Mouse (Mus musculus) NIH3T3 (cell line): Measurements from ENCODE around the gene Zc3h12d.

ENCODE experiments used
- DNase-seq: peaks from one replicate; pipeline ENCODE4 v3.0.0-alpha.2; 2012; ENCODE audit warnings: low read depth

Gene Zc3h12d

GRCm38 (mm10) chr10:7839551-7840352 is 7.5 kb downstream of the Zc3h12d start:
- no peak for DNase-seq

- DNase-seq: no peak
Measured at GRCm38 (mm10) chr10:7840353-7840733, 8.1 kb downstream of the Zc3h12d start.

GRCm38 (mm10) chr10:7840785-7841184 is 8.5 kb downstream of the Zc3h12d start:
- DNase-seq: no peak

- peak; percentile 75 for DNase-seq
Measured at GRCm38 (mm10) chr10:7841571-7842080, 9.4 kb downstream of the Zc3h12d start.

GRCm38 (mm10) chr10:7843181-7843580 is 10.9 kb downstream of the Zc3h12d start:
- DNase-seq: no peak

- no peak for DNase-seq
Measured at GRCm38 (mm10) chr10:7844161-7844560, 11.9 kb downstream of the Zc3h12d start.

GRCm38 (mm10) chr10:7845136-7845535 is 12.9 kb downstream of the Zc3h12d start:
- no peak for DNase-seq

GRCm38 (mm10) chr10:7845991-7846390 is 13.7 kb downstream of the Zc3h12d start:
- DNase-seq: no peak

- no peak for DNase-seq
Measured at GRCm38 (mm10) chr10:7847166-7847605, 14.9 kb downstream of the Zc3h12d start.

- no peak for DNase-seq
Measured at GRCm38 (mm10) chr10:7851891-7852290, 19.6 kb downstream of the Zc3h12d start.

- no peak for DNase-seq
Measured at GRCm38 (mm10) chr10:7860494-7860893, 28.2 kb downstream of the Zc3h12d start.

- peak; percentile 66 for DNase-seq
Measured at GRCm38 (mm10) chr10:7861259-7861936, 29.1 kb downstream of the Zc3h12d start.

GRCm38 (mm10) chr10:7861937-7862657 is 29.8 kb downstream of the Zc3h12d start:
- DNase-seq: no peak

GRCm38 (mm10) chr10:7863411-7863810 is 31.1 kb downstream of the Zc3h12d start:
- DNase-seq: no peak

GRCm38 (mm10) chr10:7864184-7864583 is 31.9 kb downstream of the Zc3h12d start:
- no peak for DNase-seq

- DNase-seq: no peak
Measured at GRCm38 (mm10) chr10:7864806-7865205, 32.5 kb downstream of the Zc3h12d start.

- no peak for DNase-seq
Measured at GRCm38 (mm10) chr10:7866762-7867665, 34.7 kb downstream of the Zc3h12d start.

GRCm38 (mm10) chr10:7867666-7868030 is 35.4 kb downstream of the Zc3h12d start:
- DNase-seq: no peak

- no peak for DNase-seq
Measured at GRCm38 (mm10) chr10:7869746-7870145, 37.5 kb downstream of the Zc3h12d start.

GRCm38 (mm10) chr10:7870571-7871315 is 38.5 kb downstream of the Zc3h12d start:
- peak; percentile 72 for DNase-seq
